Mouse (Mus musculus): ENCODE measurements around the gene Ppp2r5c.

Ppp2r5c gene

GRCm38 (mm10) chr12:110608460-110609152, 161.7 kb downstream of the Ppp2r5c start:
- DNase-seq (ENCODE audit: extremely low spot score, low spot score) = no peak

- no peak for DNase-seq (ENCODE audit: extremely low spot score, low spot score)
Measured at GRCm38 (mm10) chr12:110609153-110609497, 162.2 kb downstream of the Ppp2r5c start.

DNA sequence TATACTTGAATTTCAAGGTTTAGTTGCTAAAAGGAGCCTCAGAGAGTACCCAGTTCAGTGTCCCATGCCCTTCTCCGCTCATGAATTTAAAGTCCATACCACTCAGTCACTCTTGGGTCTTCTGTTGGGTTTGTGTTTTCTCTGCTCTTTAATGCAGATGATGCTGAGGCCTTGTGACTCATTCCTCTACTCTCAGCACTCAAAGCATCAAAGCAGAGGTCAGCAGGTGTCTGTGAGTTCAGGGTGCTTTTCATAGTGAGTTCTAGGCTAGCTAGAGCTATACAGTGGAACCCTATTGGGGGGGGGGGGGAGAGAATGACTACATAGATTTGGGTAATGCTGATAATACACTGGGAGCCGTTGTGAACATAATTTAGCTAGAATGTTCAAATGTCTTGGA, 163.8 kb downstream of the Ppp2r5c start:
- no peak for DNase-seq (ENCODE audit: extremely low spot score, low spot score)

- DNase-seq (ENCODE audit: extremely low spot score, low spot score) = no peak
Measured at GRCm38 (mm10) chr12:110630056-110630455, 183.1 kb downstream of the Ppp2r5c start.

All from neural tube, embryonic 10.5 days (tissue).